Mouse (Mus musculus) CH12.LX (cell line): ENCODE data around the gene Ccnb1. TPM values are rescaled to one million over a fixed set of nuclear protein-coding genes. Genes with fewer than 3 reads are reported as not detected.
"Not testable (repeated sequence)": the region's sequence is repeated elsewhere in the genome, so short reads cannot be mapped to it uniquely, and the experiment has no call there.

Experiments used
- DNase-seq: peaks from one replicate; pipeline ENCODE4 v3.0.0-alpha.2; 2013; ENCODE audit errors: extremely low read depth
- H3K27ac ChIP-seq: 2 replicates; pipeline ENCODE4 v1.5.1; 2012; ENCODE audit warnings: low read depth, mild to moderate bottlenecking, control low read depth, moderate library complexity; ENCODE audit not compliant: insufficient read depth
- H3K27me3 ChIP-seq: replicated peaks from 2 replicates; pipeline ENCODE3; 2012; ENCODE audit warnings: inconsistent platforms
- H3K36me3 ChIP-seq, 2 experiments: replicated peaks in 1 of 2; 2 replicates each; pipeline versions ENCODE3 to v1.6.1; 2012; ENCODE audit warnings: inconsistent platforms in 1 of 2, low read length in 1 of 2, mild to moderate bottlenecking in 1 of 2, mixed read lengths in 1 of 2, moderate library complexity in 1 of 2; ENCODE audit not compliant: control insufficient read depth in 1 of 2, insufficient read depth in 1 of 2
- H3K4me1 ChIP-seq, 2 experiments: 2 replicates each; pipeline ENCODE4 v1.6.1; 2012; ENCODE audit warnings: inconsistent platforms in 1 of 2, moderate library complexity in 1 of 2; ENCODE audit not compliant: insufficient read depth in 2 of 2, control insufficient read depth in 1 of 2
- H3K4me2 ChIP-seq: 2 replicates; pipeline ENCODE4 v1.6.1; 2012; ENCODE audit warnings: low read depth, mild to moderate bottlenecking, control low read depth; ENCODE audit not compliant: poor library complexity, insufficient read depth, severe bottlenecking
- H3K4me3 ChIP-seq, 3 experiments: fragments of 150-350 bp in 1 of 3; sonication (generic) in 1 of 3; replicated peaks in 1 of 3; 2 replicates each; pipeline versions ENCODE3 to v1.5.1; 2011 to 2012; ENCODE audit warnings: low read depth in 2 of 3, low read length in 2 of 3, mild to moderate bottlenecking in 2 of 3, moderate library complexity in 2 of 3, control low read depth in 1 of 3, improper control_type of control experiment in 1 of 3, inconsistent platforms in 1 of 3, mixed read lengths in 1 of 3; ENCODE audit not compliant: poor library complexity in 1 of 3
- H3K79me2 ChIP-seq: replicated peaks from 2 replicates; pipeline ENCODE4 v1.6.1; 2012; ENCODE audit warnings: mild to moderate bottlenecking, moderate library complexity; ENCODE audit not compliant: control insufficient read depth, poor library complexity, insufficient read depth, severe bottlenecking; ENCODE audit errors: extremely low read depth
- H3K9ac ChIP-seq: 2 replicates; pipeline ENCODE4 v1.6.1; 2012; ENCODE audit warnings: low read depth, mild to moderate bottlenecking, control low read depth, moderate library complexity; ENCODE audit not compliant: insufficient read depth
- H3K9me3 ChIP-seq: replicated peaks from 2 replicates; pipeline ENCODE3; 2012; ENCODE audit warnings: low read length, inconsistent platforms, mixed read lengths
- CHD1 ChIP-seq: IDR thresholded peaks from 2 replicates; pipeline ENCODE4 v1.6.1; 2012; ENCODE audit warnings: low read depth, low read length, improper control_type of control experiment, inconsistent platforms
- E2F4 ChIP-seq: IDR thresholded peaks from 2 replicates; pipeline ENCODE4 v1.6.1; 2011; ENCODE audit warnings: low read depth, low read length, improper control_type of control experiment; ENCODE audit not compliant: insufficient replicate concordance
- ELF1 ChIP-seq: IDR thresholded peaks from 2 replicates; pipeline ENCODE4 v1.6.1; 2014; ENCODE audit warnings: low read depth, mild to moderate bottlenecking, inconsistent platforms, low read length, improper control_type of control experiment
- ETS1 ChIP-seq: conservative IDR thresholded peaks from 2 replicates; pipeline ENCODE4 v1.6.1; 2012; ENCODE audit warnings: low read depth, mild to moderate bottlenecking, inconsistent platforms, low read length, improper control_type of control experiment, moderate library complexity
- GABPA ChIP-seq: IDR thresholded peaks from 2 replicates; pipeline ENCODE4 v1.6.1; 2012; ENCODE audit warnings: low read depth, low read length, improper control_type of control experiment, inconsistent platforms; ENCODE audit not compliant: insufficient replicate concordance
- JUND ChIP-seq: conservative IDR thresholded peaks from 2 replicates; pipeline ENCODE4 v1.6.1; 2011; ENCODE audit warnings: low read depth, low read length, improper control_type of control experiment
- KAT2A ChIP-seq: IDR thresholded peaks from 2 replicates; pipeline ENCODE4 v1.6.1; 2012; ENCODE audit warnings: low read length, improper control_type of control experiment, inconsistent platforms; ENCODE audit not compliant: insufficient replicate concordance
- MAFK ChIP-seq: IDR thresholded peaks from 2 replicates; pipeline ENCODE4 v1.6.1; 2011; ENCODE audit warnings: low read length, improper control_type of control experiment; ENCODE audit not compliant: insufficient replicate concordance
- MAX ChIP-seq: IDR thresholded peaks from 2 replicates; pipeline ENCODE4 v1.6.1; 2011; ENCODE audit warnings: low read length, improper control_type of control experiment
- MAZ ChIP-seq: IDR thresholded peaks from 2 replicates; pipeline ENCODE4 v1.6.1; 2012; ENCODE audit warnings: low read depth, mild to moderate bottlenecking, inconsistent platforms, low read length, improper control_type of control experiment, moderate library complexity
- MXI1 ChIP-seq: IDR thresholded peaks from 2 replicates; pipeline ENCODE4 v1.6.1; 2011; ENCODE audit warnings: mild to moderate bottlenecking, low read depth, low read length, improper control_type of control experiment
- MYC ChIP-seq: IDR thresholded peaks from 2 replicates; pipeline ENCODE4 v1.6.1; 2011; ENCODE audit warnings: low read depth, mild to moderate bottlenecking, improper control_type of control experiment, low read length
- NRF1 ChIP-seq: IDR thresholded peaks from 2 replicates; pipeline ENCODE4 v1.6.1; 2014; ENCODE audit warnings: low read depth, mild to moderate bottlenecking, inconsistent platforms, low read length, improper control_type of control experiment, moderate library complexity
- PAX5 ChIP-seq: IDR thresholded peaks from 2 replicates; pipeline ENCODE4 v1.6.1; 2012; ENCODE audit warnings: low read length, inconsistent platforms, mixed read lengths
- POLR2AphosphoS2 ChIP-seq: IDR thresholded peaks from 2 replicates; pipeline ENCODE4 v1.6.1; 2011; ENCODE audit warnings: low read depth, low read length, improper control_type of control experiment
- RAD21 ChIP-seq: IDR thresholded peaks from 2 replicates; pipeline ENCODE4 v1.6.1; 2011; ENCODE audit warnings: low read depth, mild to moderate bottlenecking, low read length, improper control_type of control experiment, moderate library complexity
- RCOR1 ChIP-seq: conservative IDR thresholded peaks from 2 replicates; pipeline ENCODE4 v1.6.1; 2012; ENCODE audit warnings: low read depth, mild to moderate bottlenecking, inconsistent platforms, low read length, improper control_type of control experiment
- SIN3A ChIP-seq: IDR thresholded peaks from 2 replicates; pipeline ENCODE4 v1.6.1; 2012; ENCODE audit warnings: low read length, improper control_type of control experiment, inconsistent platforms
- TCF12 ChIP-seq: IDR thresholded peaks from 2 replicates; pipeline ENCODE4 v1.6.1; 2014; ENCODE audit warnings: low read depth, mild to moderate bottlenecking, inconsistent platforms, low read length, improper control_type of control experiment
- USF1 ChIP-seq: IDR thresholded peaks from 2 replicates; pipeline ENCODE4 v1.6.1; 2014; ENCODE audit warnings: low read depth, mild to moderate bottlenecking, inconsistent platforms, low read length, improper control_type of control experiment
- USF2 ChIP-seq: conservative IDR thresholded peaks from 2 replicates; pipeline ENCODE4 v1.6.1; 2011; ENCODE audit warnings: low read depth, low read length, improper control_type of control experiment
- ZMIZ1 ChIP-seq: IDR thresholded peaks from 2 replicates; pipeline ENCODE4 v1.6.1; 2012; ENCODE audit warnings: low read depth, mild to moderate bottlenecking, inconsistent platforms, low read length, improper control_type of control experiment
- ZNF384 ChIP-seq: IDR thresholded peaks from 2 replicates; pipeline ENCODE4 v1.6.1; 2012; ENCODE audit warnings: low read depth, low read length, improper control_type of control experiment, inconsistent platforms
- dilution Hi-C: fragments of 300-500 bp; cut with MboI; formaldehyde crosslinking; loops from 2 replicates; pipeline ENCODE4 v1.14.3; 2020; ENCODE audit warnings: low sequenced_read_pairs; ENCODE audit not compliant: extremely low pct_unique_long_range_greater_than_20kb, extremely low pct_ligation_motif_present
- in situ Hi-C: fragments of 300-500 bp; cut with MboI; formaldehyde crosslinking; loops from 3 replicates; pipeline ENCODE4 v1.14.3; 2019; ENCODE audit warnings: low sequenced_read_pairs, low pct_ligation_motif_present, low pct_unique_long_range_greater_than_20kb, mixed read lengths
- polyA plus RNA-seq: library from polyadenylated mRNA; unstranded; fragments of >175 nt; gene quantifications from 2 replicates; pipeline ENCODE4 v1.2.1, GENCODE M21; 2012; ENCODE audit warnings: low read depth; ENCODE audit not compliant: insufficient read length
- total RNA-seq, 2 experiments: library from RNA; depleted of rRNA; stranded (reverse); fragments of 300-350 nt in 1 of 2; fragments of >200 nt in 1 of 2; gene quantifications; 2 replicates each; pipeline ENCODE4 v1.2.3; 2012 to 2014

The Ccnb1 gene
- total and polyA plus RNA-seq, 3 experiments = 172 to 416 (median 243) TPM

DNA sequence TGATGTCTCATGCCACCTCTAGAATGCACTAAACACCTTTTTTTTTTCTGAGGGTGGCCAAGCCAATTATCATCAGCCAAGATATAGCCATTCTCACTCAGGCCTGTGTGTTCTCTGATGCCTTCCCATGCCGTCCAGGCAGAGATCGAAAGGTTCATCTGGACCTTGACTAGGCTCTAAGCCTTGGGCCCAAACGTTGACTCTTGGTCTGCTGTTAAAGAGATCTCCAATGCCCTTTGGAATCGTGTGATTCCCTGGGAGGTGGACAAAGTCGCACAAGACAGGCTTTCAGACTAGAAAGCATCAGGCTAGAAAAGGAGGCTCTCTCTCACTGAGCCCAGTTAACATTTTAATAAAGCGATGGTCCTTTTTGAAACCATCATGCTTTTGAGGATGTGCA is 10.8 kb upstream of the Ccnb1 start:
- Histone ChIP-seq H3K27ac (no peak overlapping the region), H3K4me1 (no peaks in the 10 kb centered on the region; a peak in 1 of 4 replicates), H3K27me3 (no peaks in the 10 kb centered on the region), H3K79me2 (no peaks in the 10 kb centered on the region), H3K4me2 (no peak overlapping the region), H3K9ac (no peak overlapping the region), H3K4me3 (no peak overlapping the region), H3K9me3 (no peaks in the 10 kb centered on the region), H3K36me3 (peaks cover 17 to 38% of the 10 kb centered on the region in 2 experiments)
- TF ChIP-seq JUND (no peak), USF1 (no peak), MXI1 (no peak), RAD21 (no peak), USF2 (no peak), MAX (no peak), PAX5 (no peak), KAT2A (no peak), GABPA (no peak), CHD1 (no peak), NRF1 (no peak), ELF1 (no peak), E2F4 (no peak), TCF12 (no peak), RCOR1 (no peak), MAZ (no peak), MAFK (no peak), ETS1 (no peak), ZNF384 (no peak), POLR2AphosphoS2 (no peak)
- in situ Hi-C loops (no loop called here), dilution Hi-C loops (no loop called here)
- DNase-seq = no peak

GRCm38 (mm10) chr13:100789083-100789482 is 2.7 kb upstream of the Ccnb1 start:
- Histone ChIP-seq H3K36me3 (peaks cover 5 to 10% of the 10 kb centered on the region in 2 experiments), H3K27me3 (no peaks in the 10 kb centered on the region), H3K9me3 (no peaks in the 10 kb centered on the region), H3K79me2 (peaks cover 21% of the 10 kb centered on the region), H3K27ac (no peak overlapping the region)
- dilution Hi-C loops = no loop called here
- TF ChIP-seq POLR2AphosphoS2 (no peak), GABPA (no peak), ZMIZ1 (no peak), MYC (no peak), MAZ (no peak), SIN3A (no peak), USF1 (no peak)
- TF ChIP-seq, all 38 proteins: peak for 0
- Histone ChIP-seq H3K4me2 (no peak overlapping the region), H3K4me3 (no peak overlapping the region), H3K9ac (no peak overlapping the region), H3K4me1 (peaks cover 0 to 7% of the 10 kb centered on the region in 2 experiments; a peak in 2 of 4 replicates)
- in situ Hi-C loops = no loop called here
- no peak for DNase-seq

- in situ Hi-C loops, dilution Hi-C loops, H3K4me3 ChIP-seq, H3K27me3 ChIP-seq, H3K9me3 ChIP-seq, H3K27ac ChIP-seq, H3K9ac ChIP-seq, DNase-seq, H3K4me2 ChIP-seq: not testable (repeated sequence)
- peaks cover 25% of the 10 kb centered on the region for H3K79me2 ChIP-seq
- peaks cover 14 to 19% of the 10 kb centered on the region in 2 experiments for H3K36me3 ChIP-seq
- peaks cover 0 to 18% of the 10 kb centered on the region in 2 experiments; a peak in 2 of 4 replicates for H3K4me1 ChIP-seq
Measured at GRCm38 (mm10) chr13:100788057-100788456, 1.7 kb upstream of the Ccnb1 start.
